Mouse (Mus musculus) left cerebral cortex, postnatal 4 days (tissue): ENCODE results near the gene Efna5. TPM values are rescaled to one million over a fixed set of nuclear protein-coding genes. Genes with fewer than 3 reads are reported as not detected.

Experiments used
- DNase-seq: peaks from one replicate; pipeline ENCODE4 v3.0.0-alpha.2; 2022
- intact Hi-C: fragments of 180-260 bp; cut with DNase I; formaldehyde crosslinking; loops from one replicate; pipeline ENCODE4 v1.15.1; 2025
- total RNA-seq, 2 experiments: library from RNA; stranded (reverse); gene quantifications; 2 replicates each; pipeline ENCODE4 v1.2.3; 2021

The Efna5 gene
- total RNA-seq, 2 experiments from 2014 or later, result 43.8 to 49.4 TPM

DNA sequence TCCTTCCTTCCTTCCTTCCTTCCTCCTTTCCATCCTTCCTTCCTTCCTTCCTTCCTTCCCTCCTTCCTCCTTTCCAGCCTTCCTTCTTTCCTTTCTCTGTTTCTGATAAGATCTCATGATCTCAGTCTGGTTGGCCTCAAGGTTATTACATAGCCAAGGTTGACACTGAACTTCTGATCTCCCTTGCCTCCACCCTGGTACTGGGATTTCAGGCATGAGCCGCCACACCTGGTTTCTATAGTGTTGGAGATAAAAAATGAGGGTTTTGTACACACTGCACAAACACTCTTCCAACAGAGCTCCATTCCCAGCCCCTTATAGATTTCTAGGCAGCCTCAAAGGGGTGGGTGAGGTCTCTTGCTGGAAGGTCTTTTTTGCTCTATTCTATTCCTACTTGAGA lies 315.5 kb downstream of the Efna5 start:
- DNase-seq, result no peak
- intact Hi-C loops, result no loop called here

- DNase-seq, result no peak
- intact Hi-C loops, result no loop called here
Measured at GRCm38 (mm10) chr17:62562439-62562838, 318.7 kb downstream of the Efna5 start.

GRCm38 (mm10) chr17:62557215-62557614 lies 323.9 kb downstream of the Efna5 start:
- intact Hi-C loops, result loop anchor here (5.0 kb wide), 1 partner anchor 325 kb away; the partner anchor contains the start of gene Efna5
- no peak for DNase-seq
